Mouse (Mus musculus) CH12.LX (cell line): ENCODE results near the gene Tubg1. TPM values are rescaled to one million over a fixed set of nuclear protein-coding genes. Genes with fewer than 3 reads are reported as not detected.

ENCODE experiments used
- DNase-seq: peaks from one replicate; pipeline ENCODE4 v3.0.0-alpha.2; 2013; ENCODE audit errors: extremely low read depth
- H3K27ac ChIP-seq: 2 replicates; pipeline ENCODE4 v1.5.1; 2012; ENCODE audit warnings: low read depth, mild to moderate bottlenecking, control low read depth, moderate library complexity; ENCODE audit not compliant: insufficient read depth
- H3K27me3 ChIP-seq: replicated peaks from 2 replicates; pipeline ENCODE3; 2012; ENCODE audit warnings: inconsistent platforms
- H3K36me3 ChIP-seq, 2 experiments: replicated peaks in 1 of 2; 2 replicates each; pipeline versions ENCODE3 to v1.6.1; 2012; ENCODE audit warnings: inconsistent platforms in 1 of 2, low read length in 1 of 2, mild to moderate bottlenecking in 1 of 2, mixed read lengths in 1 of 2, moderate library complexity in 1 of 2; ENCODE audit not compliant: control insufficient read depth in 1 of 2, insufficient read depth in 1 of 2
- H3K4me1 ChIP-seq, 2 experiments: 2 replicates each; pipeline ENCODE4 v1.6.1; 2012; ENCODE audit warnings: inconsistent platforms in 1 of 2, moderate library complexity in 1 of 2; ENCODE audit not compliant: insufficient read depth in 2 of 2, control insufficient read depth in 1 of 2
- H3K4me2 ChIP-seq: 2 replicates; pipeline ENCODE4 v1.6.1; 2012; ENCODE audit warnings: low read depth, mild to moderate bottlenecking, control low read depth; ENCODE audit not compliant: poor library complexity, insufficient read depth, severe bottlenecking
- H3K4me3 ChIP-seq, 3 experiments: fragments of 150-350 bp in 1 of 3; sonication (generic) in 1 of 3; replicated peaks in 1 of 3; 2 replicates each; pipeline versions ENCODE3 to v1.5.1; 2011 to 2012; ENCODE audit warnings: low read depth in 2 of 3, low read length in 2 of 3, mild to moderate bottlenecking in 2 of 3, moderate library complexity in 2 of 3, control low read depth in 1 of 3, improper control_type of control experiment in 1 of 3, inconsistent platforms in 1 of 3, mixed read lengths in 1 of 3; ENCODE audit not compliant: poor library complexity in 1 of 3
- H3K79me2 ChIP-seq: replicated peaks from 2 replicates; pipeline ENCODE4 v1.6.1; 2012; ENCODE audit warnings: mild to moderate bottlenecking, moderate library complexity; ENCODE audit not compliant: control insufficient read depth, poor library complexity, insufficient read depth, severe bottlenecking; ENCODE audit errors: extremely low read depth
- H3K9ac ChIP-seq: 2 replicates; pipeline ENCODE4 v1.6.1; 2012; ENCODE audit warnings: low read depth, mild to moderate bottlenecking, control low read depth, moderate library complexity; ENCODE audit not compliant: insufficient read depth
- H3K9me3 ChIP-seq: replicated peaks from 2 replicates; pipeline ENCODE3; 2012; ENCODE audit warnings: low read length, inconsistent platforms, mixed read lengths
- BHLHE40 ChIP-seq: IDR thresholded peaks from 2 replicates; pipeline ENCODE4 v1.6.1; 2011; ENCODE audit warnings: mild to moderate bottlenecking, low read depth, low read length, improper control_type of control experiment
- CHD2 ChIP-seq: IDR thresholded peaks from 2 replicates; pipeline ENCODE4 v1.6.1; 2011; ENCODE audit warnings: low read length, improper control_type of control experiment
- CTCF ChIP-seq, 2 experiments: IDR thresholded peaks in 1 of 2; conservative IDR thresholded peaks in 1 of 2; 2 replicates each; pipeline ENCODE4 v1.5.1; 2011 to 2012; ENCODE audit warnings: low read depth in 2 of 2, low read length in 2 of 2, improper control_type of control experiment in 1 of 2, inconsistent platforms in 1 of 2, mild to moderate bottlenecking in 1 of 2, moderate library complexity in 1 of 2
- E2F4 ChIP-seq: IDR thresholded peaks from 2 replicates; pipeline ENCODE4 v1.6.1; 2011; ENCODE audit warnings: low read depth, low read length, improper control_type of control experiment; ENCODE audit not compliant: insufficient replicate concordance
- ELF1 ChIP-seq: IDR thresholded peaks from 2 replicates; pipeline ENCODE4 v1.6.1; 2014; ENCODE audit warnings: low read depth, mild to moderate bottlenecking, inconsistent platforms, low read length, improper control_type of control experiment
- EP300 ChIP-seq: IDR thresholded peaks from 2 replicates; pipeline ENCODE4 v1.6.1; 2011; ENCODE audit warnings: low read length, improper control_type of control experiment
- ETS1 ChIP-seq: conservative IDR thresholded peaks from 2 replicates; pipeline ENCODE4 v1.6.1; 2012; ENCODE audit warnings: low read depth, mild to moderate bottlenecking, inconsistent platforms, low read length, improper control_type of control experiment, moderate library complexity
- JUND ChIP-seq: conservative IDR thresholded peaks from 2 replicates; pipeline ENCODE4 v1.6.1; 2011; ENCODE audit warnings: low read depth, low read length, improper control_type of control experiment
- MAFK ChIP-seq: IDR thresholded peaks from 2 replicates; pipeline ENCODE4 v1.6.1; 2011; ENCODE audit warnings: low read length, improper control_type of control experiment; ENCODE audit not compliant: insufficient replicate concordance
- MAZ ChIP-seq: IDR thresholded peaks from 2 replicates; pipeline ENCODE4 v1.6.1; 2012; ENCODE audit warnings: low read depth, mild to moderate bottlenecking, inconsistent platforms, low read length, improper control_type of control experiment, moderate library complexity
- MEF2A ChIP-seq: IDR thresholded peaks from 2 replicates; pipeline ENCODE4 v1.6.1; 2014; ENCODE audit warnings: low read depth, mild to moderate bottlenecking, inconsistent platforms, low read length, improper control_type of control experiment, borderline replicate concordance
- MYC ChIP-seq: IDR thresholded peaks from 2 replicates; pipeline ENCODE4 v1.6.1; 2011; ENCODE audit warnings: low read depth, mild to moderate bottlenecking, improper control_type of control experiment, low read length
- NELFE ChIP-seq: IDR thresholded peaks from 2 replicates; pipeline ENCODE4 v1.6.1; 2011; ENCODE audit warnings: low read depth, low read length, improper control_type of control experiment
- NRF1 ChIP-seq: IDR thresholded peaks from 2 replicates; pipeline ENCODE4 v1.6.1; 2014; ENCODE audit warnings: low read depth, mild to moderate bottlenecking, inconsistent platforms, low read length, improper control_type of control experiment, moderate library complexity
- PAX5 ChIP-seq: IDR thresholded peaks from 2 replicates; pipeline ENCODE4 v1.6.1; 2012; ENCODE audit warnings: low read length, inconsistent platforms, mixed read lengths
- POLR2A ChIP-seq: IDR thresholded peaks from 2 replicates; pipeline ENCODE4 v1.6.1; 2011; ENCODE audit warnings: low read depth, mild to moderate bottlenecking, improper control_type of control experiment, low read length
- POLR2AphosphoS2 ChIP-seq: IDR thresholded peaks from 2 replicates; pipeline ENCODE4 v1.6.1; 2011; ENCODE audit warnings: low read depth, low read length, improper control_type of control experiment
- RAD21 ChIP-seq: IDR thresholded peaks from 2 replicates; pipeline ENCODE4 v1.6.1; 2011; ENCODE audit warnings: low read depth, mild to moderate bottlenecking, low read length, improper control_type of control experiment, moderate library complexity
- RCOR1 ChIP-seq: conservative IDR thresholded peaks from 2 replicates; pipeline ENCODE4 v1.6.1; 2012; ENCODE audit warnings: low read depth, mild to moderate bottlenecking, inconsistent platforms, low read length, improper control_type of control experiment
- SIN3A ChIP-seq: IDR thresholded peaks from 2 replicates; pipeline ENCODE4 v1.6.1; 2012; ENCODE audit warnings: low read length, improper control_type of control experiment, inconsistent platforms
- SMC3 ChIP-seq: IDR thresholded peaks from 2 replicates; pipeline ENCODE4 v1.6.1; 2011; ENCODE audit warnings: low read depth, low read length, improper control_type of control experiment
- TCF12 ChIP-seq: IDR thresholded peaks from 2 replicates; pipeline ENCODE4 v1.6.1; 2014; ENCODE audit warnings: low read depth, mild to moderate bottlenecking, inconsistent platforms, low read length, improper control_type of control experiment
- USF1 ChIP-seq: IDR thresholded peaks from 2 replicates; pipeline ENCODE4 v1.6.1; 2014; ENCODE audit warnings: low read depth, mild to moderate bottlenecking, inconsistent platforms, low read length, improper control_type of control experiment
- USF2 ChIP-seq: conservative IDR thresholded peaks from 2 replicates; pipeline ENCODE4 v1.6.1; 2011; ENCODE audit warnings: low read depth, low read length, improper control_type of control experiment
- ZMIZ1 ChIP-seq: IDR thresholded peaks from 2 replicates; pipeline ENCODE4 v1.6.1; 2012; ENCODE audit warnings: low read depth, mild to moderate bottlenecking, inconsistent platforms, low read length, improper control_type of control experiment
- ZNF384 ChIP-seq: IDR thresholded peaks from 2 replicates; pipeline ENCODE4 v1.6.1; 2012; ENCODE audit warnings: low read depth, low read length, improper control_type of control experiment, inconsistent platforms
- dilution Hi-C: fragments of 300-500 bp; cut with MboI; formaldehyde crosslinking; loops from 2 replicates; pipeline ENCODE4 v1.14.3; 2020; ENCODE audit warnings: low sequenced_read_pairs; ENCODE audit not compliant: extremely low pct_unique_long_range_greater_than_20kb, extremely low pct_ligation_motif_present
- in situ Hi-C: fragments of 300-500 bp; cut with MboI; formaldehyde crosslinking; loops from 3 replicates; pipeline ENCODE4 v1.14.3; 2019; ENCODE audit warnings: low sequenced_read_pairs, low pct_ligation_motif_present, low pct_unique_long_range_greater_than_20kb, mixed read lengths
- polyA plus RNA-seq: library from polyadenylated mRNA; unstranded; fragments of >175 nt; gene quantifications from 2 replicates; pipeline ENCODE4 v1.2.1, GENCODE M21; 2012; ENCODE audit warnings: low read depth; ENCODE audit not compliant: insufficient read length
- total RNA-seq, 2 experiments: library from RNA; depleted of rRNA; stranded (reverse); fragments of 300-350 nt in 1 of 2; fragments of >200 nt in 1 of 2; gene quantifications; 2 replicates each; pipeline ENCODE4 v1.2.3; 2012 to 2014

Gene Tubg1
- total and polyA plus RNA-seq, 3 experiments: 57.4 to 190 (median 108) TPM

GRCm38 (mm10) chr11:101131187-101131586, 11.4 kb downstream of the Tubg1 start:
- in situ Hi-C loops: no loop called here
- H3K79me2 ChIP-seq: no peaks in the 10 kb centered on the region
- peaks cover 13 to 29% of the 10 kb centered on the region in 2 experiments for H3K4me1 ChIP-seq
- no peak for TF ChIP-seq SIN3A
- no peak for TF ChIP-seq TCF12
- TF ChIP-seq MEF2A: no peak
- no peak for TF ChIP-seq ZMIZ1
- TF ChIP-seq CHD2: no peak
- no peak for TF ChIP-seq RAD21
- no peak for TF ChIP-seq EP300
- TF ChIP-seq NRF1: no peak
- no peak for TF ChIP-seq PAX5
- TF ChIP-seq RCOR1: no peak
- TF ChIP-seq JUND: no peak
- TF ChIP-seq NELFE: no peak
- TF ChIP-seq SMC3: no peak
- no peak for TF ChIP-seq POLR2A
- no peak for TF ChIP-seq POLR2AphosphoS2
- peaks cover 6 to 16% of the 10 kb centered on the region in 2 experiments for H3K36me3 ChIP-seq
- peaks cover 18% of the 10 kb centered on the region for H3K9me3 ChIP-seq
- dilution Hi-C loops: no loop called here
- H3K9ac ChIP-seq: no peak overlapping the region
- H3K27me3 ChIP-seq: no peaks in the 10 kb centered on the region
- no peak overlapping the region for H3K4me2 ChIP-seq
- H3K4me3 ChIP-seq: no peak overlapping the region
- no peak overlapping the region for H3K27ac ChIP-seq
- no peak for DNase-seq

GRCm38 (mm10) chr11:101131701-101132100, 12.0 kb downstream of the Tubg1 start:
- peak; percentile 67 for DNase-seq
- in situ Hi-C loops: no loop called here
- dilution Hi-C loops: no loop called here
- H3K36me3 ChIP-seq: peaks cover under 1 to 11% of the 10 kb centered on the region in 2 experiments
- H3K27me3 ChIP-seq: no peaks in the 10 kb centered on the region
- H3K4me2 ChIP-seq: no peak overlapping the region
- no peak overlapping the region for H3K9ac ChIP-seq
- peaks cover 13% of the 10 kb centered on the region for H3K9me3 ChIP-seq
- H3K79me2 ChIP-seq: no peaks in the 10 kb centered on the region
- H3K4me1 ChIP-seq: peaks cover 13 to 29% of the 10 kb centered on the region in 2 experiments
- TF ChIP-seq SMC3: peak; percentile 55
- peak; percentile 27 to 64; a peak in 3 of 4 replicates for TF ChIP-seq CTCF (conservative IDR thresholded peaks at IDR 0.05 in 1 of 2, IDR thresholded peaks at IDR 0.05 in 1 of 2; ENCODE audit: low read depth in 2 of 2, low read length in 2 of 2)
- TF ChIP-seq MYC: no peak
- TF ChIP-seq RAD21: peak; percentile 42
- H3K4me3 ChIP-seq: no peak overlapping the region
- no peak overlapping the region for H3K27ac ChIP-seq

DNA sequence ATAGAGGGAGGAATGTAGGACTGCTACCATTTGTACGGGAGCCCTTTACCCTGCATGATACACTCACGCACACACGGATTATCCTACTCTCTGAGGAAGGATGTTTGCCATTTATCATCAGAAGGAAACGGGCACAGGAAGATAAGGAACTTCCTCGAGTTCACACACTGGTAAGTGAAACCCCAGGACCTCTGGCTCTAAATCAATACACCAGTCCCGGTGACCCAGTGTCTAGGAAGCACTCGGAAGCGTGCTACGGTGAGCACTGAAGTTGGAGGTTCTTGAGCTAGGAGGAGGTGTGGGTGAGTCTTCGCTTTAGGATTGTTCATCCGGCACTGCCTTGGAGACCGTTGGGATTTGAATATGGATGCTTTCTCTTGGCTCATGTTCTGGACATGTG, 13.3 kb downstream of the Tubg1 start:
- dilution Hi-C loops (no loop called here), in situ Hi-C loops (no loop called here)
- Histone ChIP-seq H3K27ac (no peak overlapping the region), H3K4me2 (no peak overlapping the region), H3K4me3 (no peak overlapping the region), H3K9ac (no peak overlapping the region), H3K4me1 (peaks cover 13 to 29% of the 10 kb centered on the region in 2 experiments), H3K79me2 (no peaks in the 10 kb centered on the region), H3K36me3 (no peaks in the 10 kb centered on the region), H3K27me3 (no peaks in the 10 kb centered on the region), H3K9me3 (peaks cover 7% of the 10 kb centered on the region)
- no peak for TF ChIP-seq ETS1
- no peak for TF ChIP-seq USF1
- no peak for TF ChIP-seq ZMIZ1
- TF ChIP-seq MAZ: no peak
- no peak for TF ChIP-seq USF2
- no peak for TF ChIP-seq CHD2
- no peak for TF ChIP-seq SMC3
- TF ChIP-seq ZNF384: no peak
- TF ChIP-seq TCF12: no peak
- TF ChIP-seq CTCF (conservative IDR thresholded peaks at IDR 0.05 in 1 of 2, IDR thresholded peaks at IDR 0.05 in 1 of 2; ENCODE audit: low read depth in 2 of 2, low read length in 2 of 2): no peak
- no peak for TF ChIP-seq RCOR1
- no peak for TF ChIP-seq EP300
- TF ChIP-seq POLR2AphosphoS2: no peak
- TF ChIP-seq MAFK: no peak
- no peak for TF ChIP-seq ELF1
- no peak for TF ChIP-seq RAD21
- no peak for TF ChIP-seq BHLHE40
- no peak for TF ChIP-seq E2F4
- no peak for DNase-seq
